Mouse (Mus musculus) hematopoietic stem cell, adult 5-6 weeks (primary cell): ENCODE measurements around the gene Pik3ap1. TPM values are rescaled to one million over a fixed set of nuclear protein-coding genes. Genes with fewer than 3 reads are reported as not detected.
"Not testable (repeated sequence)": the region's sequence is repeated elsewhere in the genome, so short reads cannot be mapped to it uniquely, and the experiment has no call there.

Experiments
- ATAC-seq, 2 experiments: fragments of 125-278 bp in 1 of 2; replicated peaks in 1 of 2; 2 replicates each; pipeline ENCODE4 v1.8.0; 2016 to 2017; ENCODE audit warnings: inconsistent platforms in 2 of 2, mild to moderate bottlenecking in 2 of 2, moderate number of reproducible peaks in 2 of 2, low read depth in 1 of 2, moderate TSS enrichment in 1 of 2; ENCODE audit not compliant: low FRiP score in 2 of 2, poor library complexity in 2 of 2, severe bottlenecking in 2 of 2, insufficient read depth in 1 of 2, low TSS enrichment in 1 of 2
- total RNA-seq: library from RNA; stranded (forward); fragments of 172-1452, 232-1000 nt; gene quantifications from 2 replicates; pipeline ENCODE4 v1.2.3, GENCODE M21; 2017

The Pik3ap1 gene
- total RNA-seq, result 28.9 and 33.5 TPM in 2 replicates

DNA sequence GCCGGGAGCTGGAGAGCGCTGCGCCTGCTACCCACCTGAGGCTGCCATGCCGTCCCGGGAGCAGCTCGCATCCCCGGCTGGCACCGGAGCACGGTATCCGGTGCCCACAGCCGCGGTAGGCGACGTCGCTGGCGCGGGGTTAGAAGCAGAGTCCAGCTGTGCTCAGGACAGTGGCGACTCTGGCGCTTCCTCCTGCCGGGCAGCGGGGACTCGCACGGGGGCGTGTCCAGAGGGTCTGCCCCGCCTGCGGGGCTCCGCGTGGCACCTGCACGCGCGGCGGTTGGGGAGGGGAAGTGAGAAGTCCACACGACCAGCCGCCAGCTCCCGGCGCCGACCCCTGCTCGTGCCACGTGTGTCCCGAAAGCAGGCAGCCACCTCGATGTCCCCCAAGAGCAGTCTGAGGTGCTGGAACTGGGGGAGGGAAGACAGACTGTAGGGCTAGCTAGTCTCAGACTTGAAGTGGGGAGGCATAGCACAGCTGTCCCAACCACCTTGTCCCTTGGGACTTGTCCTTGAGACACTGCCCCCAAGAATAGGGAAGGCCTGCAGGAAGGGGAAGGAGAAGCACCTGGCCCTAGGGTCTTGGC lies at the start of gene Pik3ap1:
Gene Pik3ap1, minus strand, starts transcription at position 181 of the 587 bp plus-strand sequence.
- ATAC-seq, result peak; percentile 34 to 71

- not testable (repeated sequence) for ATAC-seq
These were observed 46.7 kb upstream of the Pik3ap1 start for GRCm38 (mm10) chr19:41431512-41432164.

- not testable (repeated sequence) for ATAC-seq
These were observed 41.2 kb upstream of the Pik3ap1 start for GRCm38 (mm10) chr19:41425927-41426772.

DNA sequence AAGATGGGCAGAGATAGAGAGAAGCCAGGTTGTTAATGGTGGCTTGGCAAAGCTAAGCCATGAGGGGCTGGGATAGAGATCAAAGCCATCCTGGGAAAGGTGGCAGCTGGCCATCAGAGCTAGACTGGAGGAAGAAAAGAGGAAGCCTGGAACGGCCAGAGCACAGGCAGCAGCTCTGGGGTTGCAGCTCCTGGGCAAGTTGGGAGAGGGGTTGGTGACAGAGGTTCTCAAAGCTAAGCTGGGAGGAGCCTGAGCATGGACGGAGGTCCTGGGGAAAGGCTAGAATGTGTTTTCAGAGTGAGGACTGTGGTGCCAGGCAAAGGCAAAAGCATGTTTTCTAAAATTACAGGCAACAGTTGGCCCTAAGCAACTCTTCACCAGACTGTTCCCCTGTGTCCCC lies 36.4 kb upstream of the Pik3ap1 start:
- peak in 1 of 2 experiments; percentile 12; a peak in 1 of 4 replicates for ATAC-seq

GRCm38 (mm10) chr19:41418786-41419185 lies 33.9 kb upstream of the Pik3ap1 start:
- no peak for ATAC-seq

DNA sequence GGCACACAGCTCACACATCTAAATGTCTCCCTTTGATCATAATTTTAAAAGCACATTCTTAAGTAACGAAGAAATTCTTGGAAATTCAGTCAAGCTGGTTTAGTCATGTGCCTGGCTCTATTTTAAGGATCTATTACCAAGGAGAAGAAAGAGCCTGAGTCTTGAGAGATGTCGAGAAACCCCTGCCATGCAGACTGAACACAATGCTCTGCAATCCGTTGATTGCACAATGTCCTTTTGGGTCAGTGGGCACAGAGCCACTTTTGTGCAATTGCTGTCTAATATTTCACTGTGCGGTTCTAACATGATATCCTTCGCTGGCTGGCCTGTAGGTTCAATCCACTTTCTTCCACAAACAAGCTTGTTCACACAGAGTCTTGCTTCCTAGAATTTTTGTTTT lies 33.1 kb upstream of the Pik3ap1 start:
- ATAC-seq, result peak in 1 of 2 experiments; percentile 14; a peak in 1 of 4 replicates

DNA sequence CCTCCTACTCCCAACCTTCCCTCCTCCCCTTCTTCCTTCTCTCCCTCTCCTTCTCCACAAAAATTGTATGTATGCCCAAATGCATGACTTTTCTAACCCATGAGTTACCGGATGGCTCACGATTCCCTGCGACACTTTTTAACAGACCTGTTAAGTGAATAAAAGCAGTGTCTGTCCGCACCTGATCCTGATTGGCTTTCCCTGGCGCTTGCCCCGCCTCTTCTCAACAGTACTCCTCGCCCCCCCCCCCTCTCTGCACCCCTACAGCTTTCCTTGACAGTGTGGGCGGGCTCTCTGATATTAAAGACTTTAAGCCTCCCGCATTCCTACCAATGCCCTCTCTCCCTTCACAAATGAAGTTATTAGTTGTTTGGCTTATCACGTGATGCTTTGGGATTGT lies 31.3 kb upstream of the Pik3ap1 start:
- no peak for ATAC-seq

DNA sequence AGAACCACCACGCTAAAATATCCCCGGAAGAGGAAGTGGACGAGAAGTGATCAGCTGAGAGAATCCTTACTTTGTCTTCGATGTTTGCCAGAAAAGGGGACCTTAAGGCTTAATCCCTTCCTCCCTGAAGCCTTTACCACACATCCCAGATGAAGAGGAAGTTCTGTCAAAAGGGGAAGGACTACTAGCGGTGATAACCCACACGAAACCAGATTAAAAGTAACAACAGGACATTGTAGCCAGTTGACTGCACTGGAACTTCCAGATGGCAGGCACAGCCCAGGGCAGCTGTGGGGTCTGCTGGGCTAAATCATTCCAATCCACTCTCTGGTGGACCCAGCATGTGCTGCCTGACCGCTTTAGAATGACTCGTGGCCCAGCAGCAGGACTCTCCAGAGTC lies 17.7 kb upstream of the Pik3ap1 start:
- ATAC-seq, result peak; percentile 85 to 89

DNA sequence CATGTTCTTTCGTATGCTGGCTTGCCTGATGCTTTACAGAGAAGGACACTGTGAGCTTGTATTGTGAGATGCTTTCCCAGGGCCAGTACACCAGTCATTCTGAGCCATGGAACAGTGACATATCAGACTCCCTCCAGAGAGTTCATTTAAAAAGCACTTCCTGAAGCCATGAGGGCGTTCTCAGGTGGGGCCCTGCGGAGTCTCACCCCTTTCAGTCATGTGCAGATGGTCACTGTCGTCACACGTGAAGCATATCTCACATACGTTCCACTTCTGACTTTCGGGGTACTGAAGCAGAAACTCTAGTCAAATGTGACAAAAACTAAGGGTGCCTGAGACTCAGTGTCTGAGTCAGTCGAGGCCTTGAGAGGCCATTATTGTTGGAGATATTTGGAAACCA lies 6.0 kb upstream of the Pik3ap1 start:
- no peak for ATAC-seq

- ATAC-seq, result no peak
These were observed 4.4 kb upstream of the Pik3ap1 start for GRCm38 (mm10) chr19:41389351-41389750.

DNA sequence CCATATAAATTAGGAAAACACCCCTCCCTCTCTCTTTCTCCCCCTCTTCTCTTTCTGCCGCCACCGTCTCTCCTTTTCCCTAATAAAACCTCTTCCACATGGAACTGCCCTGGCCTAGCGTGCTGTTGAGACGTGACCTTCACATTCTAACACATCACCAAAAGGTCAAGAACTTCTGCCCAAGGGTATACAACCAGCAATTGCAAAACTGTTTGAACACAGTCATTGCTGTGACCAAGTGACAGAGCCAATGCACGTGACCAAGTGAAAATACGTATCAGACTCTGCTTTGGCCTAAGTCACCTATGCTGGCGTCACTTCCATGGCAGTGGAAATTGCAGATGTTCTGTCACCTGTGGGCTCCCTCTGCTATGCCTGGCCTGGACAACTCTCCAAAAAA lies 3.3 kb upstream of the Pik3ap1 start:
- ATAC-seq, result peak in 1 of 2 experiments; percentile 19; a peak in 1 of 4 replicates

DNA sequence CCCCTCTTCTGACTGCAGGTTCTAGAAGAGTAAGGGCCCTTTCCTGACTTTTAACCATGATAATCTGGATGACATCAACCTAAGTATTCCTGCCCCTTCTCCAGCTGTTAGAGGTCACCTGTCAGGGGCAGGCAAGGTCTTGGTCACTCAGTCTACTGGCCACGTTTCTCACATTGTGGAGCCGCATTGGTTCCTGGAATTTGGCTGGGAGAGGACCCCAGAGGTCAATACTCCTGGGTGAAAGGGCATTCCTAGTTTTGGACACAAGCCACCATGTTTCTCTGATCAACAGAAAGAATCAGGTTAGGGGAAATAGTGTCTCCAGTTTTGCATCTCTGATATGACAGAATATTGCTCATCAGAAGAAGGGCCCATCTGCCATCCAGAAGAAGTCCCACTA lies 2.4 kb upstream of the Pik3ap1 start:
- ATAC-seq, result no peak

- peak; percentile 30 to 57; a peak in 3 of 4 replicates for ATAC-seq
These were observed 473 bp downstream of the Pik3ap1 start for GRCm38 (mm10) chr19:41384406-41384851.

DNA sequence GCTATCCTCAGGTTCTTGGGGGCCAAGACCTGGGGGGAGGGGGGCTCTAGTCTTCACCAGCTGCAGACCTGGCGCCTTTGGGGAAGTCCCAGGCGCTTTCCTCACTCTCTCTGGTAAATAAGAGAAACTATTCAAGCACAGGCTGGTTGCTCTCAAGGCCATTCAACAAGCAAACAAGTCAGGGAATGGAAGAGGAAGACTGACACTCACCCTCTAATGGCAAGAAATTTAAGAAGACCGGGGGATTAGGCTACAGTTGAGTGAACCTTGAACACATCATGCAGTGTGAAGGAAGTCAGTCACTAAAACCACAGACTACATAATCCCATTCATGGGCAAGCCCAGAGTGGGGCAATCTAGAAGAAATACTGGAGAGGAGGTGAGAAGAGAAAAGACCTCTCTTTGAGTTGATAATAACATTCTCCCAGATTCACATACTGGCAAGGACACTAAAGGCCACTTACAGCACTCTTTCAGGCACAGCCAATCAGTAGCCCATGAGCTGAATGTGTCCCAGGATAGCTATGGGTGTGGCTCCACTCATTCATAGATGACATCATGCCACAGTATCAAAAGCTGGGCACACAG lies 2.4 kb downstream of the Pik3ap1 start:
- ATAC-seq, result no peak; a peak in 1 of 4 replicates

- ATAC-seq, result no peak
These were observed 3.2 kb downstream of the Pik3ap1 start for GRCm38 (mm10) chr19:41381581-41382239.

GRCm38 (mm10) chr19:41379195-41379594 lies 5.7 kb downstream of the Pik3ap1 start:
- no peak for ATAC-seq

DNA sequence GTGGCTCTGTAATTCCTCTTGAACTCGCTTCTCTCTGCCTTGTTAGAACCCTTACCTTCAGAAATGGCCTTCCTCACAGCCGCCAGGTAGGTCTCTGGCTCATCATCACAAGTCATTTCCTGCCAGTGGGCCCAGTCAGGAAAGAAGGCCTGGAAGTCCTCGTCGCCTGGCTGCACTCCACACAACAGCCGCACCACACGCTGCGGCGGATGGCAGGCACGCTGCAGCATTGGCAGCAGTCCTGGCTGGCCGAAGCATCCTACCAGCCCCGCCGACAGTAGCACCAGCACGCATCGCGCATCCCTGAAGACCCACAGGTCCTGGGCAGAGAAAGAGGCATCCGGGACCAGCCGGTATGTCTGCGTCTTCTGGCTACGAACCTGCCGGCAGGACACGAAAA lies 9.1 kb downstream of the Pik3ap1 start:
- ATAC-seq, result no peak
